Mouse (Mus musculus): ENCODE results near the gene Ugt1a8. TPM values are rescaled to one million over a fixed set of nuclear protein-coding genes. Genes with fewer than 3 reads are reported as not detected.
"Not testable (repeated sequence)": the region's sequence is repeated elsewhere in the genome, so short reads cannot be mapped to it uniquely, and the experiment has no call there.

Ugt1a8 gene
- polyA plus RNA-seq, 1 experiment from 2014 or later: not detected

- not testable (repeated sequence) for H3K27ac ChIP-seq (replicated peaks in 1 of 2; ENCODE audit: control insufficient read depth in 1 of 2, insufficient read depth in 1 of 2, low read depth in 2 of 2, low read length in 2 of 2); H3K9me3 ChIP-seq (ENCODE audit: control insufficient read depth, low read length); ATAC-seq (ENCODE audit: insufficient number of reproducible peaks, insufficient read depth, low FRiP score, low read depth); H3K4me1 ChIP-seq (ENCODE audit: control insufficient read depth in 2 of 2, insufficient read depth in 2 of 2, low read length in 2 of 2); H3K4me3 ChIP-seq (ENCODE audit: control insufficient read depth in 1 of 2, insufficient read depth in 1 of 2, low read depth in 1 of 2, low read length in 2 of 2); H3K27me3 ChIP-seq (ENCODE audit: control insufficient read depth, insufficient read depth, low read length); H3K9ac ChIP-seq (ENCODE audit: low read length); H3K36me3 ChIP-seq (ENCODE audit: control insufficient read depth, insufficient read depth, low read length); H3K4me2 ChIP-seq (ENCODE audit: low read length)
- 82% methylated on average over 3 of the region's 3 CpGs for WGBS
Measured at GRCm38 (mm10) chr1:88098546-88098945, 10.9 kb downstream of the Ugt1a8 start.

- H3K9me3 ChIP-seq (ENCODE audit: control insufficient read depth, low read length); H3K4me1 ChIP-seq (ENCODE audit: control insufficient read depth in 2 of 2, insufficient read depth in 2 of 2, low read length in 2 of 2); H3K27me3 ChIP-seq (ENCODE audit: control insufficient read depth, insufficient read depth, low read length); H3K4me3 ChIP-seq (ENCODE audit: control insufficient read depth in 1 of 2, insufficient read depth in 1 of 2, low read depth in 1 of 2, low read length in 2 of 2); H3K9ac ChIP-seq (ENCODE audit: low read length); ATAC-seq (ENCODE audit: insufficient number of reproducible peaks, insufficient read depth, low FRiP score, low read depth); H3K4me2 ChIP-seq (ENCODE audit: low read length); H3K27ac ChIP-seq (replicated peaks in 1 of 2; ENCODE audit: control insufficient read depth in 1 of 2, insufficient read depth in 1 of 2, low read depth in 2 of 2, low read length in 2 of 2); H3K36me3 ChIP-seq (ENCODE audit: control insufficient read depth, insufficient read depth, low read length): not testable (repeated sequence)
- WGBS: 76% methylated on average over 2 of the region's 2 CpGs
Measured at GRCm38 (mm10) chr1:88099691-88100090, 12.1 kb downstream of the Ugt1a8 start.

- not testable (repeated sequence) for H3K4me2 ChIP-seq (ENCODE audit: low read length); H3K9ac ChIP-seq (ENCODE audit: low read length); H3K36me3 ChIP-seq (ENCODE audit: control insufficient read depth, insufficient read depth, low read length); H3K27me3 ChIP-seq (ENCODE audit: control insufficient read depth, insufficient read depth, low read length); H3K4me1 ChIP-seq (ENCODE audit: control insufficient read depth in 2 of 2, insufficient read depth in 2 of 2, low read length in 2 of 2); ATAC-seq (ENCODE audit: insufficient number of reproducible peaks, insufficient read depth, low FRiP score, low read depth); H3K9me3 ChIP-seq (ENCODE audit: control insufficient read depth, low read length); H3K27ac ChIP-seq (replicated peaks in 1 of 2; ENCODE audit: control insufficient read depth in 1 of 2, insufficient read depth in 1 of 2, low read depth in 2 of 2, low read length in 2 of 2); H3K4me3 ChIP-seq (ENCODE audit: control insufficient read depth in 1 of 2, insufficient read depth in 1 of 2, low read depth in 1 of 2, low read length in 2 of 2)
- WGBS: 49% methylated on average over 2 of the region's 3 CpGs
Measured at GRCm38 (mm10) chr1:88103019-88103418, 15.4 kb downstream of the Ugt1a8 start, which contains the start of gene Ugt1a6b. Ugt1a6b (plus strand) TSS chr1:88103252.

GRCm38 (mm10) chr1:88103697-88104468 is 16.3 kb downstream of the Ugt1a8 start:
- not testable (repeated sequence) for H3K9ac ChIP-seq (ENCODE audit: low read length); H3K9me3 ChIP-seq (ENCODE audit: control insufficient read depth, low read length); H3K36me3 ChIP-seq (ENCODE audit: control insufficient read depth, insufficient read depth, low read length); H3K4me3 ChIP-seq (ENCODE audit: control insufficient read depth in 1 of 2, insufficient read depth in 1 of 2, low read depth in 1 of 2, low read length in 2 of 2); H3K27ac ChIP-seq (replicated peaks in 1 of 2; ENCODE audit: control insufficient read depth in 1 of 2, insufficient read depth in 1 of 2, low read depth in 2 of 2, low read length in 2 of 2); H3K4me2 ChIP-seq (ENCODE audit: low read length); H3K4me1 ChIP-seq (ENCODE audit: control insufficient read depth in 2 of 2, insufficient read depth in 2 of 2, low read length in 2 of 2); H3K27me3 ChIP-seq (ENCODE audit: control insufficient read depth, insufficient read depth, low read length); ATAC-seq (ENCODE audit: insufficient number of reproducible peaks, insufficient read depth, low FRiP score, low read depth)
- 74% methylated on average over 4 of the region's 5 CpGs for WGBS

- no peak overlapping the region for H3K4me3 ChIP-seq (ENCODE audit: control insufficient read depth in 1 of 2, insufficient read depth in 1 of 2, low read depth in 1 of 2, low read length in 2 of 2)
- no peak overlapping the region for H3K4me2 ChIP-seq (ENCODE audit: low read length)
- no peak overlapping the region for H3K27ac ChIP-seq (replicated peaks in 1 of 2; ENCODE audit: control insufficient read depth in 1 of 2, insufficient read depth in 1 of 2, low read depth in 2 of 2, low read length in 2 of 2)
- no peaks in the 10 kb centered on the region for H3K27me3 ChIP-seq (ENCODE audit: control insufficient read depth, insufficient read depth, low read length)
- 61% methylated on average over 1 of the region's 1 CpGs for WGBS
- H3K4me1 ChIP-seq (ENCODE audit: control insufficient read depth in 2 of 2, insufficient read depth in 2 of 2, low read length in 2 of 2): no peaks in the 10 kb centered on the region
- no peaks in the 10 kb centered on the region for H3K36me3 ChIP-seq (ENCODE audit: control insufficient read depth, insufficient read depth, low read length)
- no peak overlapping the region for H3K9ac ChIP-seq (ENCODE audit: low read length)
- H3K9me3 ChIP-seq (ENCODE audit: control insufficient read depth, low read length): no peaks in the 10 kb centered on the region
- ATAC-seq (ENCODE audit: insufficient number of reproducible peaks, insufficient read depth, low FRiP score, low read depth): no peak
Measured at GRCm38 (mm10) chr1:88104667-88105430, 17.2 kb downstream of the Ugt1a8 start.

GRCm38 (mm10) chr1:88105656-88106055 is 18.0 kb downstream of the Ugt1a8 start:
- no peaks in the 10 kb centered on the region for H3K36me3 ChIP-seq (ENCODE audit: control insufficient read depth, insufficient read depth, low read length)
- H3K27ac ChIP-seq (replicated peaks in 1 of 2; ENCODE audit: control insufficient read depth in 1 of 2, insufficient read depth in 1 of 2, low read depth in 2 of 2, low read length in 2 of 2): no peak overlapping the region
- no peak overlapping the region for H3K9ac ChIP-seq (ENCODE audit: low read length)
- 57% methylated on average over 2 of the region's 2 CpGs for WGBS
- H3K4me1 ChIP-seq (ENCODE audit: control insufficient read depth in 2 of 2, insufficient read depth in 2 of 2, low read length in 2 of 2): no peaks in the 10 kb centered on the region
- H3K4me3 ChIP-seq (ENCODE audit: control insufficient read depth in 1 of 2, insufficient read depth in 1 of 2, low read depth in 1 of 2, low read length in 2 of 2): no peak overlapping the region
- no peak for ATAC-seq (ENCODE audit: insufficient number of reproducible peaks, insufficient read depth, low FRiP score, low read depth)
- no peaks in the 10 kb centered on the region for H3K27me3 ChIP-seq (ENCODE audit: control insufficient read depth, insufficient read depth, low read length)
- H3K9me3 ChIP-seq (ENCODE audit: control insufficient read depth, low read length): no peaks in the 10 kb centered on the region
- no peak overlapping the region for H3K4me2 ChIP-seq (ENCODE audit: low read length)

- not testable (repeated sequence) for H3K4me1 ChIP-seq (ENCODE audit: control insufficient read depth in 2 of 2, insufficient read depth in 2 of 2, low read length in 2 of 2); H3K36me3 ChIP-seq (ENCODE audit: control insufficient read depth, insufficient read depth, low read length); H3K4me3 ChIP-seq (ENCODE audit: control insufficient read depth in 1 of 2, insufficient read depth in 1 of 2, low read depth in 1 of 2, low read length in 2 of 2); H3K4me2 ChIP-seq (ENCODE audit: low read length); H3K27ac ChIP-seq (replicated peaks in 1 of 2; ENCODE audit: control insufficient read depth in 1 of 2, insufficient read depth in 1 of 2, low read depth in 2 of 2, low read length in 2 of 2); ATAC-seq (ENCODE audit: insufficient number of reproducible peaks, insufficient read depth, low FRiP score, low read depth); H3K9me3 ChIP-seq (ENCODE audit: control insufficient read depth, low read length); H3K9ac ChIP-seq (ENCODE audit: low read length); H3K27me3 ChIP-seq (ENCODE audit: control insufficient read depth, insufficient read depth, low read length)
- whole genome bisulfite sequencing: 75% methylated on average over 2 of the region's 2 CpGs
Measured at GRCm38 (mm10) chr1:88109027-88109557, 21.5 kb downstream of the Ugt1a8 start.

All from heart, embryonic 14.5 days (tissue).